Mouse (Mus musculus): ENCODE measurements around the gene Best2. TPM values are rescaled to one million over a fixed set of nuclear protein-coding genes. Genes with fewer than 3 reads are reported as not detected.

The Best2 gene
- 0.09 and 0.28 TPM in 2 replicates for polyA plus RNA-seq (2015; fragmentation: Nextera tagmentation; extraction: Ambion mirVana)

DNA sequence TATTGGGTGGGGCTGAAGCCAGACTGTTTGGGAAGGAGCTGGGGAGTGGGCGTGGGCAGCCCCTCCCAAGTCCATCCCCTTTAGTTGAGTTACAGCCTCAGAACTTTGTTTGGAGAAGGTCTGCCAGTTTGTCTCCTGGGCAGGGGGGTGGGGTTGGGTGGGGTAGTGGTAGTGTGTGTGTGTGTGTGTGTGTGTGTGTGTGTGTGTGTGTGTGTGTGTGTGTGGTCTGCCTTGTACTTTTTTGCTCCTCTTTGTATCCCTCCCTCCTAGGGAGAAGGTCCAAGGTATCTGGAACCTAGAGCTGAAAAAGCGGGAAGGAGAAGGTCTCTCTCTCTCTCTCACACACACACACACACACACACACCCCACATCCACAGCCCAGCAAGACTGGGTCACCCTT lies at the start of gene Best2:
Best2 (minus strand) TSS at position 101 of the 400 bp plus-strand sequence.
- WGBS: 36% methylated on average over 2 of the region's 2 CpGs
- no peak for ATAC-seq
- H3K4me1 ChIP-seq (ENCODE audit: control insufficient read depth, insufficient read depth, low read length): no peaks in the 10 kb centered on the region
- H3K9ac ChIP-seq (ENCODE audit: low read depth, low read length): peak within 1 kb of the TSS; percentile 55
- H3K27me3 ChIP-seq (replicated peaks; ENCODE audit: control insufficient read depth, insufficient read depth, low read length): peaks cover 17% of the 10 kb centered on the region
- no peaks in the 10 kb centered on the region for H3K9me3 ChIP-seq (ENCODE audit: control insufficient read depth, low read length)
- H3K4me3 ChIP-seq (ENCODE audit: low read length): peak within 1 kb of the TSS; percentile 39
- H3K27ac ChIP-seq (ENCODE audit: low read length): no peak within 1 kb of the TSS
- H3K4me2 ChIP-seq (ENCODE audit: low read depth, low read length): peak within 1 kb of the TSS; percentile 78
- H3K36me3 ChIP-seq (ENCODE audit: control insufficient read depth, insufficient read depth, low read length): 0 out of 2 replicates have a peak, but pooled peaks cover 4% of the 10 kb centered on the region

DNA sequence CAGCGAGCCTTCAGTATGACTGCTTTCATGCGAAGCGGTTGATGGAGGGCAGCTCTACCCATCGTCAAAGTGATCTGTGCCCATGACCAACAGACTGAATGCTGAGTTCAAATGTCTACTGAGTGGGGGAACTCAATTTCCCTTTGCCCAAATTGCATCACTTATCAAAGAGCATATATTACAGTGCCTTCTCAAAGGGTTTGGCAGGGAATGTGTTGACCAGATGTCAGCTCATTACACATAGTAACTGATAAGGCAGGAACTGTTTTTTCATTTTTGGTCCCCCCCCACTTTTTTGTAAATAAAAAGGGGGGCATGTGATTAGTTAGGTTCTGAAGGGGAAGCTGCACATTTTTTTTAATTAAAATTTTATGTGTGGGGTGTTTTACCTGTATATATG lies 48.3 kb upstream of the Best2 start:
- peaks cover 6% of the 10 kb centered on the region for H3K4me1 ChIP-seq (ENCODE audit: control insufficient read depth, insufficient read depth, low read length)
- no peaks in the 10 kb centered on the region for H3K9me3 ChIP-seq (ENCODE audit: control insufficient read depth, low read length)
- no peaks in the 10 kb centered on the region for H3K27me3 ChIP-seq (replicated peaks; ENCODE audit: control insufficient read depth, insufficient read depth, low read length)
- no peak overlapping the region for H3K4me3 ChIP-seq (ENCODE audit: low read length)
- H3K9ac ChIP-seq (ENCODE audit: low read depth, low read length): no peak overlapping the region
- no peak for ATAC-seq
- no peak overlapping the region for H3K4me2 ChIP-seq (ENCODE audit: low read depth, low read length)
- H3K27ac ChIP-seq (ENCODE audit: low read length): no peak overlapping the region
- WGBS: 91% methylated on average over 4 of the region's 4 CpGs
- H3K36me3 ChIP-seq (ENCODE audit: control insufficient read depth, insufficient read depth, low read length): no peaks in the 10 kb centered on the region; the same call in 1 of the 2 replicates

DNA sequence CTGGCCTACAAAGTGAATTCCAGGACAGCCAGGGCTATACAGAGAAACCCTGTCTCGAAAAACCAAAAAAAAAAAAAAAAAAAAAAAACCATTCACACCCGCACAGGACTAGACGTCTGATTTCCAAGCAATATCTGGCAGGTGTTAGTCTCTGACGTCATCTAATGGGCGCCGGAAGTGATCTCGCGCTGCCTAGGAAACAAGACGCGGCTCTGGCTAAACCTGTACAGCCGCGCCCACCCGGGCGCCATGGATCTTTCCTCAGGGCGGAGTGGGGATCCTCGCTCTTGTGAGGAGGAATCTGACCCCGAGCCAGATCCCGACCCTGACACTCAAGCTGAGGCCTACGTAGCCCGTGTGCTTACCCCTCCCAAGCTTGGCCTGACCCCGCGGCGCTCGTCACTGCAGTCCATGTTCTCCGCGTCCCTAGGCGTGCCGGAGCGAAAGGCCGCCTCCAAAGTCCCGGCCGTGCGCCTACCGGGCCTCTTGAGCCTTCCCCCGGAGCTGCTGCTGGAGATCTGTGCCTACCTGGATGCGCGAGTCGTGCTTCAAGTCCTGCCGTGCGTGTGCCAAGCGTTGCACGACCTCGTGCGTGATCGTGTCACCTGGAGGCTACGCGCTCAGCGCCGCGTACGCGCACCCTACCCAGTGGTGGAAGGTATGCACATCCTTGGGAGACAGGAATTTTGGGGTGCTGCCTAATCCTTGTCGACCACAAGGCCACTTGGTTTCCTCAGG lies 45.7 kb upstream of the Best2 start, which contains the start of gene Fbxw9:
Fbxw9 (plus strand) TSS at position 177 of the 738 bp plus-strand sequence.
- Histone ChIP-seq H3K4me2 (ENCODE audit: low read depth, low read length) (peak within 1 kb of the TSS; percentile 94), H3K27ac (ENCODE audit: low read length) (0 out of 2 replicates have a peak within 1 kb of the TSS, but pooled peaks have one; percentile 9), H3K9ac (ENCODE audit: low read depth, low read length) (peak within 1 kb of the TSS; percentile 74), H3K27me3 (replicated peaks; ENCODE audit: control insufficient read depth, insufficient read depth, low read length) (no peaks in the 10 kb centered on the region), H3K9me3 (ENCODE audit: control insufficient read depth, low read length) (no peaks in the 10 kb centered on the region), H3K36me3 (ENCODE audit: control insufficient read depth, insufficient read depth, low read length) (peaks cover 15% of the 10 kb centered on the region; the same call in 1 of the 2 replicates), H3K4me1 (ENCODE audit: control insufficient read depth, insufficient read depth, low read length) (peaks cover 6% of the 10 kb centered on the region), H3K4me3 (ENCODE audit: low read length) (peak within 1 kb of the TSS; percentile 67)
- under 1% methylated on average over 52 of the region's 53 CpGs for WGBS
- ATAC-seq: peak; percentile 91

DNA sequence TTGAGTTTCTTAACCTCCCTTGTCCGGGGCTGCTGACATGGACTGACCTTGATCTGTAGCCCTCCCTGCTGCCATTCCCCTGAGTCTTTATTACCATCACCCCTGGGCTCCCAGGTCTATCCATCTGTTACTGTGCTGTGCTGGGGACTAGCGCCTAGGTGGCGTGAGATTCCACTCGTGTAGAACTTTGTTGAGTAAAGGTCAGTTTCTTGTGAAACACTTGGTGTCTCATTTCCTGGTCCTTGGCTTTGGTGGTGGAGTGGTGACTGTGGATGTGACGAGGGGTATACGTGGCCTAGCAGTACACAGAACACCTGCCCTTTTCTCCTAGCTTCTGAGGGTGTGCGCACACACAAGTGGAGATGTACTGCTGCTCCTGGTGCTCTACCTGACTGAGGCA lies 43.0 kb upstream of the Best2 start:
- Histone ChIP-seq H3K36me3 (ENCODE audit: control insufficient read depth, insufficient read depth, low read length) (peaks cover 39% of the 10 kb centered on the region), H3K4me2 (ENCODE audit: low read depth, low read length) (no peak overlapping the region), H3K9me3 (ENCODE audit: control insufficient read depth, low read length) (no peaks in the 10 kb centered on the region), H3K27me3 (replicated peaks; ENCODE audit: control insufficient read depth, insufficient read depth, low read length) (no peaks in the 10 kb centered on the region), H3K4me3 (ENCODE audit: low read length) (no peak overlapping the region), H3K27ac (ENCODE audit: low read length) (no peak overlapping the region), H3K9ac (ENCODE audit: low read depth, low read length) (no peak overlapping the region), H3K4me1 (ENCODE audit: control insufficient read depth, insufficient read depth, low read length) (peaks cover 6% of the 10 kb centered on the region)
- no peak for ATAC-seq
- 76% methylated on average over 7 of the region's 7 CpGs for WGBS

DNA sequence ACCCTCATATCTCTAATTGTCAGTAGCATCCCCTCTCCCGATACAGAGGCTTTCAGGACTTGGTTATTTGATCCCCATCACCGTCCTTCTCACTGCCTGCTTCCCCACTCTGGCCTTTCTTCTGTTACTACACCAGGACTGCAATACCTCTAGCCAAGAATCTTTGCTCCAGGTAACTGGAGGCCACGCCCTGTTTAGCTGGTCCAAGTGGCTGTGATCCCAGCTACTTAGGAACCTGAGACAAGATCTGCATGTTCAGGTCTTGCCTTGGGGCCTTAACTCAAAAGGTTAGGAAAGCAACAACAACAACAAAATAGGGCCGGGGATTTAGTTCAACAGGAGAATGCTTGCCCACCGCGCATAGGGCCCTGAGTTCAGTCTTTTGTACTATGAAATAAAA lies 29.3 kb upstream of the Best2 start:
- no peak for ATAC-seq
- Histone ChIP-seq H3K4me2 (ENCODE audit: low read depth, low read length) (no peak overlapping the region), H3K27me3 (replicated peaks; ENCODE audit: control insufficient read depth, insufficient read depth, low read length) (no peaks in the 10 kb centered on the region), H3K36me3 (ENCODE audit: control insufficient read depth, insufficient read depth, low read length) (peaks cover 29% of the 10 kb centered on the region), H3K9ac (ENCODE audit: low read depth, low read length) (no peak overlapping the region), H3K9me3 (ENCODE audit: control insufficient read depth, low read length) (no peaks in the 10 kb centered on the region), H3K27ac (ENCODE audit: low read length) (no peak overlapping the region), H3K4me3 (ENCODE audit: low read length) (no peak overlapping the region), H3K4me1 (ENCODE audit: control insufficient read depth, insufficient read depth, low read length) (peaks cover 4% of the 10 kb centered on the region)
- WGBS: 89% methylated on average over 6 of the region's 6 CpGs

DNA sequence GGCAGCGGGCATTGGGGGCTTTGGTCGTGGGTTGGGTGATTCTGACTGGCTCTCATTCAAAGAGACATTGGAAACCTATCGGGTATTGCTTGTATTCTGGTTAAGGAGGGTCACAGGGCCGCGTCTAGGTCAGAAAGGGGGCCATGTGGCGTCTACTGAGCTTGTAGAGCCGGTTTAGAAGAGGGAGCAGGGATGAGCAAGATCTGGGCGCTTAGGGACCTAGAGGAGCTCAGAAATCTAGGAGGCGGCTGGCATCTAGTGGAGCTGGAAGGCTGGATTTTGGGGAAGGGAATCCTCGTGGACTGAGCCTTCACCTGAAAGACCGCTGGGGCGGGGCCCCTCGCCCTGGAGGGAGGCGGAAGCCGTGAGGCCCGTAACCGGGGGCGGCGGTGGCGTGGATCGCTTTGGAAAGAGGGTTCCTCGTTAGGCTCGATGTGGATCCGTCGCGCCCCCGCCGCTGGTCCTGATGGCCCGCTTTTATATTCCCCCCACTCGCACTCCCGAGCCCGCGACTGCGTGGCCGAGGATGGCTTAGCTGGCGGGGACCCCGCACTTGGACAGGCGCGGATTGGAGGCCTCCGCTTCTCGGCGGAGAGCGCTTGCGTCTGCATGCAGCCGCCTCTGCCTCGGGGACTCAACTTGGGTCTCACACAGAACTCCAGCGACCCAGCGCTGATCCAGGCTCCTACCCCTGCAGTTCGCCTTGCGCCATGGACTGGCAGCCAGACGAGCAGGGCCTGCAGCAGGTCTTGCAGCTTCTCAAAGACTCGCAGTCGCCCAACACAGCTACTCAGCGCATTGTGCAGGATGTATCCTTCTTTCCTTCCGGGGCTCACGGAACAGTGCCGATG lies 23.6 kb upstream of the Best2 start:
- peak overlapping the region; percentile 84 for H3K4me3 ChIP-seq (ENCODE audit: low read length)
- H3K9me3 ChIP-seq (ENCODE audit: control insufficient read depth, low read length): no peaks in the 10 kb centered on the region
- peak; percentile 29 for ATAC-seq
- H3K4me1 ChIP-seq (ENCODE audit: control insufficient read depth, insufficient read depth, low read length): peaks cover 16% of the 10 kb centered on the region
- peak overlapping the region; percentile 99 for H3K9ac ChIP-seq (ENCODE audit: low read depth, low read length)
- peak overlapping the region; percentile 100 for H3K27ac ChIP-seq (ENCODE audit: low read length)
- WGBS: under 1% methylated on average over 57 of the region's 57 CpGs
- peaks cover 8% of the 10 kb centered on the region for H3K36me3 ChIP-seq (ENCODE audit: control insufficient read depth, insufficient read depth, low read length)
- H3K4me2 ChIP-seq (ENCODE audit: low read depth, low read length): peak overlapping the region; percentile 88
- H3K27me3 ChIP-seq (replicated peaks; ENCODE audit: control insufficient read depth, insufficient read depth, low read length): no peaks in the 10 kb centered on the region

DNA sequence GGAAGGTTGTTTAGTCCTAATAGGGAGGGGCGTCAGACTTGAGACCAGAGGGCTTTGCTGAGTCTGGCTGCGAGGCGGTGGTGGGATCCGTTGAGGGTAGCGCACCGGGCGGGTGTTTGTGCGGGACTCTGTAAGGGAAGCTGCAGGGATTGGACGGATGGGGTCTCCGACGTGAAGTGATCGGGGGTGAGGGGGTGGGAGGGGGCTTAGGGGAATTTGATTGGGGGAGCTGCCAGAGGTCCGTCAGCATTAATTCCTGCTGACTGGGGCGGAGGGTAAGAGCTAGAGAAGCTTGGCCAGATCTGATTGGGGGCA lies 23.0 kb upstream of the Best2 start:
- peak; percentile 37 for ATAC-seq
- peak overlapping the region; percentile 88 for H3K4me2 ChIP-seq (ENCODE audit: low read depth, low read length)
- peak overlapping the region; percentile 84 for H3K4me3 ChIP-seq (ENCODE audit: low read length)
- peak overlapping the region; percentile 99 for H3K9ac ChIP-seq (ENCODE audit: low read depth, low read length)
- peak overlapping the region; percentile 100 for H3K27ac ChIP-seq (ENCODE audit: low read length)
- 0% methylated on average over 14 of the region's 14 CpGs for WGBS
- peaks cover 16% of the 10 kb centered on the region for H3K4me1 ChIP-seq (ENCODE audit: control insufficient read depth, insufficient read depth, low read length)
- H3K9me3 ChIP-seq (ENCODE audit: control insufficient read depth, low read length): no peaks in the 10 kb centered on the region
- peaks cover 8% of the 10 kb centered on the region for H3K36me3 ChIP-seq (ENCODE audit: control insufficient read depth, insufficient read depth, low read length)
- H3K27me3 ChIP-seq (replicated peaks; ENCODE audit: control insufficient read depth, insufficient read depth, low read length): no peaks in the 10 kb centered on the region

DNA sequence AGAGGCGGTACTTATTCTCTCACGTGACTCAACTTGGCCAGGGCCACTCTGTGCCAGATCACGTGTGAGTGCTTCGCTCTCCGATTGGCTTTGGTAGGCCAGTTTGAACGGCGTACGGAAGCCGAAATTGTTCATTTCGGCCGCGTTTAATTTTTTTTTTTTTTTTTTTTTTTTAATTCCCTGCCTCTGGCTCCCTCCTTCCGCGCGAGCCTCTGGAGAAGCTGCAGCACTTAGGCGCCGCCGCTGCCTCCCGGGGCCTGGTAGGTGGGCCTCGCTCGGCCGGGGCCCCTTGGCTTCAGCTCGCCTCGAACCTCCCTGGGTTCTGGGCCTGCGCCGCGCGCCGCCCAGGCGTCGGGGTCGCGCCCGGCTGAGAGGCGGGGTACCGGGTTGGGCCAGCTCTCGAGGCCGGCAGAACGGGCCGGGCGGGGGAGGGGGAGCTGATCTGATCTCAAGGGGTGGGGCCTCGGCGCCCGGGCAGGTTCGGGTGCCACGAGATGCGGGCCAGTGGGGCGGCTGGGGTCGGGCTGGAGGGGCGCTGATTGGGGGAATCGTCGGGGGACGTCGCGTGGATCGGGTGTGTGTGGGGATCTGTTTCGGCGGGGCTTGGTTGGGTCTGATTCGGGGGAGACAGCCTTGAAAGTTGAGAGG lies 22.5 kb upstream of the Best2 start, which contains the start of gene Tnpo2:
Tnpo2 (plus strand) TSS at position 198 of the 648 bp plus-strand sequence.
- ATAC-seq: peak; percentile 90
- Histone ChIP-seq H3K4me3 (ENCODE audit: low read length) (peak within 1 kb of the TSS; percentile 84), H3K36me3 (ENCODE audit: control insufficient read depth, insufficient read depth, low read length) (peaks cover 11% of the 10 kb centered on the region), H3K9me3 (ENCODE audit: control insufficient read depth, low read length) (no peaks in the 10 kb centered on the region), H3K4me2 (ENCODE audit: low read depth, low read length) (peak within 1 kb of the TSS; percentile 88), H3K9ac (ENCODE audit: low read depth, low read length) (peak within 1 kb of the TSS; percentile 99), H3K27ac (ENCODE audit: low read length) (peak within 1 kb of the TSS; percentile 100), H3K4me1 (ENCODE audit: control insufficient read depth, insufficient read depth, low read length) (peaks cover 16% of the 10 kb centered on the region), H3K27me3 (replicated peaks; ENCODE audit: control insufficient read depth, insufficient read depth, low read length) (no peaks in the 10 kb centered on the region)
- under 1% methylated on average over 59 of the region's 59 CpGs for WGBS

DNA sequence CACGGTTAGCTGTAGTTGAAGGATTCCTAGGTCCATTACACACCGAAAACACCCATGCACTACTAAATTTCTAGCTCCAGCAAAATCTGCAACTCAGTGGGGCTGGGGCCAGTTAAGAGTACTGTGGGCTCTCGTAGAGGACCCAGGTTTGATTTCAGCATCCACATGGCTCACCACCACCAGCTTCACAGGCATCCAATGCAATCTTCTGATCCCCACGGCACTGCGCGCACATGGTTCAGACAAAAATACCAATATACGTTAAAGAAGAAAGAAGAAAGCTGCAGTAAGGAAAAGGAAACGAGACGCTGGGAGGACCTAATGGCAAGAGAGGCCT lies 22.0 kb upstream of the Best2 start:
- Histone ChIP-seq H3K4me3 (ENCODE audit: low read length) (peak overlapping the region; percentile 84), H3K9me3 (ENCODE audit: control insufficient read depth, low read length) (no peaks in the 10 kb centered on the region), H3K27ac (ENCODE audit: low read length) (peak overlapping the region; percentile 84), H3K4me1 (ENCODE audit: control insufficient read depth, insufficient read depth, low read length) (peaks cover 16% of the 10 kb centered on the region), H3K36me3 (ENCODE audit: control insufficient read depth, insufficient read depth, low read length) (peaks cover 14% of the 10 kb centered on the region), H3K4me2 (ENCODE audit: low read depth, low read length) (peak overlapping the region; percentile 81), H3K27me3 (replicated peaks; ENCODE audit: control insufficient read depth, insufficient read depth, low read length) (no peaks in the 10 kb centered on the region), H3K9ac (ENCODE audit: low read depth, low read length) (peak overlapping the region; percentile 75)
- WGBS: under 1% methylated on average over 9 of the region's 9 CpGs
- ATAC-seq: peak; percentile 17
